Mouse (Mus musculus) adrenal gland, postnatal 10 days (tissue): ENCODE measurements around the gene Foxe1. TPM values are rescaled to one million over a fixed set of nuclear protein-coding genes. Genes with fewer than 3 reads are reported as not detected.

Experiments
- total RNA-seq, 2 experiments: library from RNA; stranded (reverse); gene quantifications; 2 replicates each; pipeline ENCODE4 v1.2.3; 2021

Gene Foxe1
- total RNA-seq, 2 experiments from 2014 or later: not detected

Other genes with a start within 250 kb of the Foxe1 start
- gene Ncbp1, start 205.0 kb upstream of the Foxe1 start, total RNA-seq: 10 to 100 TPM; 42.8 to 44.1 TPM
- gene Tstd2, start 204.9 kb upstream of the Foxe1 start, total RNA-seq: 10 to 100 TPM; 22.3 to 28.5 TPM
- 10 to 100 TPM; 19.0 to 24.2 TPM for gene Xpa, start 147.3 kb upstream of the Foxe1 start, total RNA-seq
- gene Trmo, start 45.8 kb downstream of the Foxe1 start, total RNA-seq: 1 to 10 TPM; 5.5 to 7.3 TPM
- gene Hemgn, start 69.9 kb downstream of the Foxe1 start, total RNA-seq: 1 to 10 TPM; 3.4 to 6.7 TPM
- 100 to 1,000 TPM; 136 to 141 TPM for gene Anp32b, start 107.3 kb downstream of the Foxe1 start, total RNA-seq
- 10 to 100 TPM; 38.3 to 41.0 TPM for gene Nans, start 145.6 kb downstream of the Foxe1 start, total RNA-seq
- gene Trim14, start 192.5 kb downstream of the Foxe1 start, total RNA-seq: 1 to 10 TPM; 5.1 to 8.7 TPM